Mouse (Mus musculus): Measurements from ENCODE around the gene Cry2.
"Not testable (repeated sequence)": the region's sequence is repeated elsewhere in the genome, so short reads cannot be mapped to it uniquely, and the experiment has no call there.

Cry2 gene

GRCm38 (mm10) chr2:92433578-92434374 lies at the start of gene Cry2:
Gene Cry2, minus strand, starts transcription at chr2:92434043.
- peak; percentile 95 to 98 for DNase-seq (ENCODE audit: low read depth in 2 of 2, low spot score in 2 of 2)

- DNase-seq (ENCODE audit: low read depth in 2 of 2, low spot score in 2 of 2): no peak
Measured at GRCm38 (mm10) chr2:92483505-92483904, 49.7 kb upstream of the Cry2 start.

- DNase-seq (ENCODE audit: low read depth in 2 of 2, low spot score in 2 of 2): no peak
Measured at GRCm38 (mm10) chr2:92482551-92482950, 48.7 kb upstream of the Cry2 start.

- DNase-seq (ENCODE audit: low read depth in 2 of 2, low spot score in 2 of 2): no peak
Measured at GRCm38 (mm10) chr2:92478313-92478688, 44.5 kb upstream of the Cry2 start.

GRCm38 (mm10) chr2:92477672-92478312 lies 43.9 kb upstream of the Cry2 start:
- DNase-seq (ENCODE audit: low read depth in 2 of 2, low spot score in 2 of 2): no peak

GRCm38 (mm10) chr2:92476580-92476979 lies 42.7 kb upstream of the Cry2 start:
- not testable (repeated sequence) for DNase-seq (ENCODE audit: low read depth in 2 of 2, low spot score in 2 of 2)

- DNase-seq (ENCODE audit: low read depth in 2 of 2, low spot score in 2 of 2): no peak
Measured at GRCm38 (mm10) chr2:92475711-92476110, 41.9 kb upstream of the Cry2 start.

- DNase-seq (ENCODE audit: low read depth in 2 of 2, low spot score in 2 of 2): no peak
Measured at GRCm38 (mm10) chr2:92474920-92475319, 41.1 kb upstream of the Cry2 start.

GRCm38 (mm10) chr2:92471886-92472670 lies 38.2 kb upstream of the Cry2 start:
- no peak for DNase-seq (ENCODE audit: low read depth in 2 of 2, low spot score in 2 of 2)

GRCm38 (mm10) chr2:92464690-92465089 lies 30.8 kb upstream of the Cry2 start:
- DNase-seq (ENCODE audit: low read depth in 2 of 2, low spot score in 2 of 2): no peak

- no peak for DNase-seq (ENCODE audit: low read depth in 2 of 2, low spot score in 2 of 2)
Measured at GRCm38 (mm10) chr2:92461215-92461614, 27.4 kb upstream of the Cry2 start.

- DNase-seq (ENCODE audit: low read depth in 2 of 2, low spot score in 2 of 2): peak; percentile 49 to 61
Measured at GRCm38 (mm10) chr2:92459921-92460707, 26.3 kb upstream of the Cry2 start, which contains the start of gene Slc35c1. Gene Slc35c1, minus strand, starts transcription at chr2:92460538.

GRCm38 (mm10) chr2:92459141-92459920 lies 25.5 kb upstream of the Cry2 start:
- peak; percentile 47 to 67 for DNase-seq (ENCODE audit: low read depth in 2 of 2, low spot score in 2 of 2)

- no peak for DNase-seq (ENCODE audit: low read depth in 2 of 2, low spot score in 2 of 2)
Measured at GRCm38 (mm10) chr2:92458481-92458880, 24.6 kb upstream of the Cry2 start.

GRCm38 (mm10) chr2:92456970-92457530 lies 23.2 kb upstream of the Cry2 start:
- DNase-seq (ENCODE audit: low read depth in 2 of 2, low spot score in 2 of 2): no peak

GRCm38 (mm10) chr2:92455704-92456103 lies 21.9 kb upstream of the Cry2 start:
- DNase-seq (ENCODE audit: low read depth in 2 of 2, low spot score in 2 of 2): no peak

- no peak for DNase-seq (ENCODE audit: low read depth in 2 of 2, low spot score in 2 of 2)
Measured at GRCm38 (mm10) chr2:92454166-92454565, 20.3 kb upstream of the Cry2 start.

- DNase-seq (ENCODE audit: low read depth in 2 of 2, low spot score in 2 of 2): no peak
Measured at GRCm38 (mm10) chr2:92451126-92451525, 17.3 kb upstream of the Cry2 start.

GRCm38 (mm10) chr2:92447121-92447740 lies 13.4 kb upstream of the Cry2 start:
- no peak for DNase-seq (ENCODE audit: low read depth in 2 of 2, low spot score in 2 of 2)
